Mouse (Mus musculus) heart, postnatal 0 days (tissue): ENCODE data around the gene Tmem121b.

Experiments used
- CTCF ChIP-seq: IDR thresholded peaks from 2 replicates; pipeline ENCODE4 v1.5.1; 2016; ENCODE audit warnings: antibody characterized with exemption, control low read depth, low read depth
- EP300 ChIP-seq: IDR thresholded peaks from 2 replicates; pipeline ENCODE4 v1.6.1; 2016; ENCODE audit warnings: antibody characterized with exemption, low read depth

DNA sequence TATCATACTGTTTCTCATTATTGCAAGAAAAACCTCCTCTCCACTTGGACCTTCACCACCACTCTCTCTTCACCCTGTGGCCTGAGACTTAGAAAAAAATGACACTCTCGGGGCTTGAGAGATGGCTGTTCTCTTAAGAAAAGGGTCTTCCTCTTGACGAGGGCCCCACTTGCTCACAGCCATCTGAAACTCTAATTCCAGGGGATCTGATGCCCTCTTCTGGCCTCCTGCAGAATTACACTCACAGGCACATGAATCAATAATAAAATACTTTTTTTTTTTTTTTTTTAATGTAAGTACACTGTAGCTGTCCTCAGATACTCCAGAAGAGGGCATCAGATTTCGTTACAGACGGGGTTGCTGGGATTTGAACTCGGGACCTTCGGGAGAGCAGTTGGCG, 36.5 kb downstream of the Tmem121b start:
- 0 out of 2 replicates have a peak, but pooled peaks have one; percentile 24 for TF ChIP-seq CTCF
- TF ChIP-seq EP300, result no peak
